Mouse (Mus musculus): ENCODE measurements around the gene Tmem131.

Tmem131 gene

GRCm38 (mm10) chr1:36745661-36746060 lies 197.8 kb downstream of the Tmem131 start:
- no peak for DNase-seq (ENCODE audit: extremely low read depth, insufficient read length, low spot score)

- no peak for DNase-seq (ENCODE audit: extremely low read depth, insufficient read length, low spot score)
These were observed 199.1 kb downstream of the Tmem131 start for GRCm38 (mm10) chr1:36744268-36744944.

- DNase-seq (ENCODE audit: extremely low read depth, insufficient read length, low spot score), result no peak
These were observed 200.4 kb downstream of the Tmem131 start for GRCm38 (mm10) chr1:36743046-36743445.
